Mouse (Mus musculus) neural tube, embryonic 10.5 days (tissue): Measurements from ENCODE around the gene Rpgrip1l.
A peak's percentile ranks its signal among the peaks of the same experiment; 100 is the strongest.

Experiments used
- DNase-seq: peaks from one replicate; pipeline ENCODE4 v3.0.0-alpha.2; 2017; ENCODE audit warnings: low spot score; ENCODE audit errors: extremely low spot score

The Rpgrip1l gene

DNA sequence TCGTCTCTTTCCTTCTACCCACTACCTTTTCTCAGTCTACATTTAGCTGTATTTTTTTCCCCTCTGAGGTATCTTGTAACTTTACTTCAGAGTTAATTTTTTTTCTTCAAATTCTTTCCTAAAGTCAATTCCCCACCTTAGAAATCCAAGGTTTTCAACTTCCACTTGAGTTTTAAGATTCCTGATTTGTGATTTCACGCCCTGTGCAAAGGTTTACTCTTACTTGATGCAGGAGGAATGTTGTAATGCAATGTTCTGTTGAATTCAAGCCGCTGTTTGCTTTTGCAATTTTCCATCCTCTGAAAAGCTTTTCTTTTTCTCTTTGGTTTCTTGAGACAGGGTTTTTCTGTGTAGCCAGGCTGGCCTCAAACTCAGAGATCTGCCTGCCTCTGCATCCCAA is 103.4 kb downstream of the Rpgrip1l start:
- DNase-seq, result no peak

DNA sequence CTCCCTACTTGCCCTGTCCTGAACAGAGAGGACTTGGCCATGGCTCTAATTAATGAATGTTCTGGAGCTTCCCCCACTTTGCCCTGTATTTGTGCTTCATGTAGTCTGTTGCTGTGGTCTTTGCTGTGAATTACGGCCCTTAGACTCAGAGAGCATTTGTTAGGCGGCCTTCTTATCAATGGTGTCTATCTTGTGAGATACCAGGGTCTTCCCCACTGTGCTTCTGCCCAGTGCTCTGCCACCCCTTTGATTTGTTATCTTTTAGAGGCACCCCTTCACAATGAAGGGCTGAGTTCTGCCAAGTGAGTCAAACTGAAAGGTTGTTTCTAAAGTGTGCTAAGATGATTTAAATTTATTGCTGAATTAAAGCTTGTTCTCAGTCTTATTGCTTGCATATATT is 105.4 kb downstream of the Rpgrip1l start:
- DNase-seq, result no peak

DNA sequence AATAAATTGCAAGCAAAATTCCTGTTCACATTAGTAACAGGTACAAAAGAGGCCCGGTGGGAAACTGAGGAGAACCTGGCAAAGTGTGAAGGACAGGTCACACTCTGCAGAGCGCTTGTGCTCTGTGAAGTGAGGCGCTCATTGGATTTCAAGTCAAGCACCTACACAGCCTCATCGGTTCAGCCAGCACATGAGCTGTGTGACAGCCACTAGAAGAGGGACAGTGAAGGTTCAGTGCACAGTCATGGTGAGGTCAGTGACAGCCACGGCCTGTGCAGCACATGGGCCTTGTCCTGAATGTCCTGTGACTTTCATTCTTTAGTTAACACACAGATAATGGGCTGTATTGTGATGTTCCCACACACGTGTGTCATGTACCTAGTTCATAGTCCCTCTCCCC is 107.2 kb downstream of the Rpgrip1l start:
- DNase-seq, result no peak

DNA sequence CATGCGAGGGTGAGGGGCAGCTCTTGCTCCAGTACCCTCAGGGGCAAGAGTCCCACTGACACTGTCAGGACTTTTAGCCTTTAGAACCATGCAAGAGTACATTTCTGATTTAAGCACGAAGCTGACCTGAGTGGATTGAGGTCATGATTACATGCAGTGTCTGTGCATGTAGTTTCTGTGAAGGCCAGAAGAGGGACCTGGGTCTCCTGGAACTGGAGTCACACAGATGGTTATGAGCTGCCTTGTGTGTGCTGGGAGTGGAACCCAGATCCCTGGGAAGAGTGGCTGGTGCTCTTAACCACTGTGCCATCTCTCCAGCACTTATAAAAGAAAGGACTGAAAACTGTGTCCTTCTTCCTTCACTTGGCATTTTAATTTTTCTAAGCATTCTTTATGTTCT is 111.9 kb downstream of the Rpgrip1l start:
- no peak for DNase-seq

DNA sequence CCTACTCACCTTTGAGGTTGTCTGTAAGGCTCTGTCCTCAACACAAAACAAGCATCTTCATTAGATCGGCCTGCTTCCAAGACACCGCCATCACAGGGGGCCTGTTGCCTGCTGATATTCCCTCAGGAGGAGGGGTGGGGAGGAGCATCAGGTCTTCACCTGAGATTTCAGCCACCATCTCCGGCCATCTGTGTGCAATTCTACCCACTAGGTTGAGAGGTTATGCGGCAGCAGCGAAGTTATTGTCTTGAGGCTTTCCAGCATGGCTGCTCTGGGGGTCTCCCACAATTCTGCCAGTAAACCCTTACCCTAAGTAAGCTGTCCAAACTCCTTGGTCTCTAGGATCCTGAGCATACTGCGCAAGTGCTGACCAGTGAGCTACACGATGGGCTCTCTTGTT is 113.2 kb downstream of the Rpgrip1l start, which contains the start of gene Aktip:
TSS of gene Aktip (minus strand) at position 101 of the 400 bp plus-strand sequence.
- DNase-seq, result no peak

DNA sequence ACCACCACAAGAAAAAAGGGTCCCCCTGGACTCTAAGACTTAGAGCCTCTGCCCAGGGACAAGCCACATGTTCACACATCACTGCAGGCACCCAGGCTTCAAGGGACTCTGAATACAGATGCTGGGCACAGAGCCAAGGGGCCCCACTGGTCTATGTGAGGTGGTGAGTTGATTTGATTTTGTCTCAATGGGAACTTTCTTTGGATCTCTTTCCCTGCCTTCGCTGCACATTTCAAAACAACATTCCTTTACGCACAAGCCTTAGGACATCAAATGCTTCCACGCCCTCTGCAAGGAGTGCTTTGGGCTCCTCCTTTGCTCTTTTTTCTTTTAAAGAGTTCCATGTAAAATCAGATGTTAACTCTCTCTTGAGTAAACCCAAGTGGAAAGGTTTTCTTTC is 115.0 kb downstream of the Rpgrip1l start:
- no peak for DNase-seq

DNA sequence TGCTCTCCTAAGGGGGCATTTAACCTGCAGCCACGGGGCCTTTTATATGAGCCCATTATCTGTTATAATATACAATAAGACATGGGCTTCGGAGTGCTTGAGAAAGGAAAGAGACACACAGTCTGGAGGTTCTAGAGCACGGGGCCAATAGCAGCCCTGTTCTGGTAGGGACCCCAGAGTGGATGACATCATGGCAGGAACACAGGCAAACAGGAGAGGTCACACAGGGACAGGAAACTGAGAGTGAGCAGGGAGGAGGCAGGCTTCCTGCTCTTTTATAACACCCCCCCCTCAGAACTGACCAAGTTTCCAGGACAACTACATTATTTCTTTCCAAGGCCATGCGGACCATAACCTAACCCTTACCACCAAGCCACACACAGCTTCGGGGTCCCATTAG is 115.8 kb downstream of the Rpgrip1l start:
- DNase-seq, result no peak

DNA sequence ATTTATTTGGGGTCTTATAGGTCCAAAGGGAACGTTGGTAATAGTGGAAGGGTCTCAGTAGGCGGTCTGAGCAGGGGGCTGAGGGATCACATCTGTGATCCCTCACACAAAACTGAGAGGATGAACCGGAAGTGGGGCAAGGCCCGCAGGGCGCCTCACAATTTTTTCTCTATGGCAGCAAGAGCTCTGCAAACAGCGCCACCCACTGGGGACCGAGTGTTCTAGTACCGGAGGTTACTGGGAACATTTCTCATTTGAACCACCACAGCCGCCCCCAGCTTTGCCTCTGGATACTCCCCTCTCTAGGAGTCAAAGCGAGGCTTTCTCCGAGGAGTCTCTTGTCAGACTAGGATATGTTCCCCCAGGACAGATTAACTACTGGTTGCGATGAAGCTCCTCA is 116.4 kb downstream of the Rpgrip1l start:
- DNase-seq, result no peak

DNA sequence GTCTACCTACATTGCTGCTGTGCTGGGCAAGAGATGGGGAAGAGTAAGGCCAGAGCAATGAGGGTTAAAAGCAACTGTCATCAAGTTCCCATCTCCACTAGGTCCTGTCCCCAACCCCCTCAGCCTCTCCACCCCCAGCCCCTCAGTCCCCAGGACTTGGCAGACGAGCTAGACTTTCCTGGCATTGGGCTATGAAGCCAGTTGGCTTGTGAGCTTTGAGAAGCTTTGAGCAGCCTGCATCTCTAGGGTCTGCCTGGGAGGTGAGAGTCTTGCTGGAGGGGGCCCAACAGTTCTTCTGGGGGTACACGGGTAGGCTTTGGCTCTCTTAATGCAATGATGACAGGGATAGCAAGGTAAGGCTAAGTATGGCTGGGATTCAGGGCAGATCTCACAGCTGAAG is 119.0 kb downstream of the Rpgrip1l start:
- no peak for DNase-seq

DNA sequence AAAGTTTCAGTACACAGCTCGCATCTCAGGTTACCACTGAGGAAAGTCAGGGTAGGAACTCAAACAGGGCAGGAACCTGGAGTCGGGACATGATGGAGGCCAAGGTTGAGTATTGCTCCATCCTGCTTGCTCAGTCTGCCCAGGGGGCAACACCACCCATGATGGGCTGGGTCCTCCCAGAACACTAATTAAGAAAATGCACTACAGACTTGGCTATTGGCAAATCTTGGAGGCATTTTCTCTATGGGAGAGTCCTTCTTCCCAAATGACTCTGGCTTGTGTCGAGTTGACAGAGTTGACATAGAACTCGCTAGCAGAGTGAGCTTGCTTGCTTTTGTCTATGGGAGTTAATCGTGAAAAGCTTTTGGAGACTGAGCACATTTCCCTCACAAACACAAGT is 120.1 kb downstream of the Rpgrip1l start:
- DNase-seq, result no peak

DNA sequence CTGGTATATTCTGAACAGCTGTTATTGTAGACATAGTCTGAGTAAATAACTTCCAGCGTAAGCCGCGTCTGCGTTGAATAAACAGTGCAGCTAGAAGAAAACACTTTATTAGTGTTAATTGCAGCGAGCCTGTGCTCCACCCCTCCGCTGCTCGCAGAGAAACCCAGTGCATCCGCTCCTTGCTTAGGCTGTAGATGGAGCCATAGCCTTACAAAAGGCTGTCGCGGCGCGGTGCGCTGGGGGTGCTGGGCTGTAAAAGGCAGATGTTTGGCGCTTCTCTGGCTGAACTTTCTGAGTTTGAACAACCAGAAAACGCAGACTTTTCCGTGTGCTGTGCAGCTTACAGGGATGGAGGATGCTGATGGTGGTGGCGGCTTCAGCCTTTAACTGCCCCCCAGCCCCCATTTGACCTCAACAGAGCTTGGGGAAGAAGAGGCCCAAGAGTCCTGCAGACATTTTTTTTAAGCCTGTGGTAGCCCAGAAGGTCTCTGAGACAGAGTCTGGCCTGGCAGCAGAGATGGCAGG is 122.2 kb downstream of the Rpgrip1l start:
- DNase-seq, result peak; percentile 71

DNA sequence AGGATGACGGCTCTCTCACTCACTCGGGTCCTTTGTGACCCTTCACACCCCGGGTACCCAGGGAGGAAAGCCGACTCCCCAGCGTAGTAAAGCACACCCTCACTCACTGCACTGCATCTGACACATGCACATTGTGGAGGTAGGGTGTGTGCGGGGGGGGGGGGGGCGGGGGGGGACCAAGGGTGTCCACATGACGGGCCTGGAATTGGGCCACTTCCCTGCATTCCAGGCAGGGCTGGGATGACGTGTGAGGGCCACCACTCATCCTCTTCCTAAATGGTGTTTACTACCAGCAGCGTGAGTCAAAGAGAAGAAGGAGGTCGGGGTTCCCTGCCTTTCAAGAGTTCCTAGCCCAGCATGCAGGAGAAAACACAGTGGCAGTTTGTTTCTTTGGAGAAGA is 124.9 kb downstream of the Rpgrip1l start:
- DNase-seq, result no peak

DNA sequence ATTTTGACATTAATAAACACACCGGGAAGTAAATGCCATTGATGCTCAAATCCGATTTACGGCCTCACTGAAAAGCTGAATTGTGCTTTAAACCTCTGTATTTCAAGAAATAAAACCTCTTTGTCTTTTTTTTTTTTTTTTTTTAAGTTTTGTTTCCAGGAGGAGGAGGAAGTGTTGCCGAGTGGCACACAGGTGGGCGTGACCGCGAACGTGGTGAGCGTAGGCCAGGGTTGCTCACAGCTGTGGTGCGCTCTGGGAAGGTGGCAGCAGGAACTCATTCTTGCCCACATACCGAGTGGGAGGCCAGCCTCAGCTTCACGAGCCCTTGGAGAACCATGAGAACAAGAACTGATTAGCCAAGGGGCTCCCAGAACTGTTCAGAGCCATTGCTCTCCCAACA is 126.7 kb downstream of the Rpgrip1l start:
- DNase-seq, result no peak

DNA sequence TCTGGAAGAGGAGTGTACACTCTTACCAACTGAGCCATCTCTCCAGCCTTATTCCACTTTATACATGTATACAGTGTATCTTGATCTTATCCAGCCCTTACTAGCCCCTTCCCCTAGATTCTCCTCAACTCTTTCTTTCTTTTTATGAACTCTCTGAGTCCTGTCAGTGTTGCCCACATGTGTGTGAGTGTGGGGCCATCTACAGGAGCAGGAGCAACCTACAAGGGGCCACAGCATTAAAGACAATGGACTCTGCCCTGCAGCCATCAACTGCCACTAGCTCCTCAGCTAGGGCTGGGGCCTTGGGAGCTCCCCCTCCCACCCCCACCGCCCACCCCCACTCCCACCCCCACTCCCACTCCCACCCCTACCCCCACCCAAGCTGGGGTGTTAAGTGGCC is 135.4 kb downstream of the Rpgrip1l start:
- no peak for DNase-seq

DNA sequence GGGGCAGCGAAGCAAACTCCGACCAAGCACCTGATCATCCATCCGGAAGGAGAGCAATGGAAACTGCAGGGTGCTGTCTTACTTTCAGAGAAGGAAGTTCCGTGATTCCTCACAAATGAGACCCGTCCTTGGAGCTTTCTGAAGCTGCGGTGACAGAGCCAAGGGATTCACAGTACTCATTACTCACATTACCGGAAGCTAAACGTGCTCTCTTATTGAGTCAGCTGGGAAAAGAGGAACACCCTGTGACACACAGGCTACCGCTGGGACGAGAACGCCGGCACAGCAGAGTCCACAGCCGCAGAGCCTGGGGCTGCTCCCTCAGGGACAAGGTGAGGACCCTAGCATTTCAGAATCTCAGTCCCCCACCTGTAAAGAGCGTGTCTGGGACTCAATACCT is 136.9 kb downstream of the Rpgrip1l start:
- no peak for DNase-seq

DNA sequence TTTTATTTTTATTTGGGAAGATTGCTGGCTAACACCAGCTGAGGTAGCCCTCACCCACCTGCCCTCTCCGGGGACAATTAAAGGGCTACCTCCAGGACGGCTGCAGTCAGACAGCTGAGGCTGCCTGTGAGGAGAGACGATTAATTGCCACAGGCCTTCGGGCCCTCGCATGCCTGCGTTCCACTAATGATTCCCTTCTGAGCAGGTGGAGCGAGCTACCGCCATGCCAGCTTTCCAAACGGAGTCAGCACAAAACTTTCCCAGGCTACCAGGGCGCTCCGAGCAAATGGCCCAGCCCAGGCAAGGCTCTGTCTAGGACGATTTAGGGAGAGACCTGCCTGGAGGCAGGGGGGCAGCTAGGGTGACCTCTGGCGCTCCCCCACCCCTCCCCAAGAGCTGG is 141.5 kb downstream of the Rpgrip1l start:
- DNase-seq, result no peak

DNA sequence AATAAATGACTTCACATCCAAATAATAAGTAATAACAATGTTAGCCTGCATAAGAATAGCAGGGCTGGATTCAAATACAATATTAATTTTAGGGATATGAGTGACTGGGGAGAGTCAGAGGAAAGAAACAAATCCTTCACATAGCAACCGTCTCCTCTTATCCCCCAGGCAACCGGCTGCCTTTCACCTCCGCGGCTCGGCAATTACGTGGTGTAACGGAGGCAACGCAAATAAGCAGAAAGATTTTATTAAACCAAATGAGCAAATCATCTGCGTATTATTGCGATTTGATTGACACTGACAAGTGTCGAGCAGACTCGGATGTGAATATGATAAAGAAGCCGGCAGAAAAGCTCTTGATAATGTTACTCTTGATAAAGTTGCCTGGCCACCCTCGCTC is 142.1 kb downstream of the Rpgrip1l start:
- DNase-seq, result no peak

DNA sequence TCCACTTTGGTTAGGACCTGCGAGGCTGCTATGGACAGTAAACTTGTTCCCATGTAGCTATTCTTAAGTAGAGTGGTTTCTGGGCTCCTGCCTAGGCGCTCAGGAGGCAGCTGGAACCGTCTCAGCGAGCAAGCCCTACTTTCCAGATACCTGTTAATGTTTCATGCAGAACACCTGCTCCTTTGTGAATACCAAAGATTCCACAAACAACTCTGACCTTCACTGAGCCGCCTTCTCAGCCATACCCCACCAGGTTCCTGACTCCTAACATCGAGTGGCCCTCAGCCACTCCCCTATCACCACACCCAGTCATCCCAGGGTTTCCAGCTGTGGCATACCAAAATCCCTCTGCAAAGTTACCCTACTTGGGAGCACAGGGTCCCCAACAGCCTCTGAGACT is 142.9 kb downstream of the Rpgrip1l start:
- no peak for DNase-seq
